Mouse (Mus musculus) ovary, postnatal 36 days (tissue): ENCODE data around the gene Bglap2.

Experiments used
- DNase-seq: peaks from one replicate; pipeline ENCODE4 v3.0.0; 2022; ENCODE audit warnings: low spot score, mixed read lengths

The Bglap2 gene

DNA sequence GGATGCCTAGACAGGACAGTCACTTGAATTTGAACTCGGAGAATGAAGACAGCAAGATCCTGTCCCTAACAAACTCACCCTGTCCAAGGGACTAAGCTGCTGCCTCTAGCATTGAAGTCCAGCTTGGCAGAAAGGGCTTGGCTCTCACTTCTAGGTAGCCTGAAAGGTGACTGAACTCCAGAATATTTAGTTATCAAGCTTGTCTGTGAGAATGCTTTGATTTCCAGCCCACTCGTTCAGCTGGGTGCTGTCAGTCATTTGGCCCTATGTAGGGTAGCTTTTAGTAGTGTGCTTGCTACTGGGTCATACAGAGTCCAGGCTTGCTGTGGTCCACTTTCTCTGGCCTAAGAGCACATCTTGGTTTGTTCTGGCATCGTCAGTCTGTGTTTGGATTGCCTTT, 39.5 kb downstream of the Bglap2 start:
- DNase-seq: no peak

GRCm38 (mm10) chr3:88338316-88338715, 40.2 kb downstream of the Bglap2 start:
- no peak for DNase-seq

DNA sequence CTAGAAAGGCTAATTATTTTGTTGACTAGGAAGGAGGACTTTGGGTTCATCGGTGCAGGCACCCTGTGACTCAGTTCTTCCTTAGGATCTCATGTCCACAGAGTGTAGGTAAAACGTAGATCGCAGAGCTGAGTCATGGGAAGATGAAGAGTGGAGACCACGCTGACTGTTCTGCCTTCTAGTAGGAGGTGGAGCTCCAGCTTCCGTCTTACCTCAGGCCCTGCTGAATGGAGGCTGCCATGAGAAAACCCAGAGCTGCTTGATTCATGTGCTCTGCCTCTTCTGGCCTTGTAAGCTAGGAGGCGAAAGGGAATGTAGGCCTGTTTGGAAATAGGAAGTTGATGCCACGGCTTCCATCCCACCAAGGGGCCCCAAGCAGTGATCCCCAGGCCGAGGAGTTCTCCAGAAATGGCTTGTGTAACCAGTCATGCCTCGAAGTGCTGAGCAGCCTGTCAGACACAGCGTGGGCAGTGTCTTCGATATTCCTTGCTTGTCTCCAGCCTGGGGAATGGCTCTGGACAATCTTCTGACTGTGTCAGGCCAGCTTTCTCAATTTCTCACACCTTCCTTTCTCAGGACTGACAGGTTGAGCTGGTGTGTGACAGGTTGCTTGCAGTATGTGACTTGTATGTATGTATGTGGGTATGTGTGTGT, 41.0 kb downstream of the Bglap2 start:
- DNase-seq: no peak

DNA sequence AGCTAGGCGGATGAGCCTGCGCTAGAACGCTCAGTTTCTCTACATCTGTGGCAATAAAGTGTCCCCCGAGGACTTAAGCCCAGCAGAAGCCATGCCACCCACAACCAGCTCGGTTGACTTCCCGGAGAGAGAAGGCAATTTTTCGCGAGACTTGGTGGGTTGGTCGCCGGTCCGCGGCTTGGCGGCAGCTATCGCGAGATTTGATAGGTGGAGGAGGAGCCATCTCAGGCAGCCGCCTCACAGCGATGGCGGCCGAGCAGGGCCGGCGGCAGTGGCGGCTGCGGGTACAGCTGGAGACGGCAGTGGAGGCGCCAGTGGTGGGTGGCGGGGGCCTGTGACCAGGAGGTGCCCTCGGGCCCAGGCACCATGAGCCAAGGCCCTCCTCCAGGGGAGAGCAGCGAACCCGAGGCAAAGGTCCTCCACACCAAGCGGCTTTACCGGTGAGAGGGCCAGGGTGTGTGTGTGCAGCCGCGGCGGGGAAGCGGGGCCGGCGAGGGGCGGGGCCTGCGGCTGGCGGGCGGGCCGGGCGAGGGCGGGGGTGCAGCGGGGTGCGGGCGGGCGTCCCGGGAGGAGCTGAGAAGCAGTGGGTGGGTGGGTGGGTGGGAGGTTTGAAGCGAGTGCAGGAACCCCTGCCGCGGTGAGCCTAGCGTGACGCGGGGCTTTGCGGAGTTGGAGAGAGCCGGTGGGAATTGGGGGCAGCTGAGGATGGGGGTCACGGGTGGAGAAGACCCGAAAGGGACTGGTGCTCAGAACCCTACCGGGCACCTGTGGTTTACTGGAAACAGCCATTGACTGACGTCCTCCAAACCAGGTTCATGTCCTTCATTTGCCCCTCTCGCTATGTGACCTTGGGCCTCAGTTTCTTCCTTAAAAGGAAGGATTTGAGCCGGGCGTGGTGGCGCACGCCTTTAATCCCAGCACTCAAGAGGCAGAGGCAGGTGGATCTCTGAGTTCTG, 42.2 kb downstream of the Bglap2 start, which contains the start of the genes Tmem79 and Smg5:
Gene Tmem79 (minus strand): TSS at position 91 of the 956 bp plus-strand sequence.
Gene Smg5 (plus strand): TSS at position 203 of the 956 bp plus-strand sequence.
- peak; percentile 96 for DNase-seq

DNA sequence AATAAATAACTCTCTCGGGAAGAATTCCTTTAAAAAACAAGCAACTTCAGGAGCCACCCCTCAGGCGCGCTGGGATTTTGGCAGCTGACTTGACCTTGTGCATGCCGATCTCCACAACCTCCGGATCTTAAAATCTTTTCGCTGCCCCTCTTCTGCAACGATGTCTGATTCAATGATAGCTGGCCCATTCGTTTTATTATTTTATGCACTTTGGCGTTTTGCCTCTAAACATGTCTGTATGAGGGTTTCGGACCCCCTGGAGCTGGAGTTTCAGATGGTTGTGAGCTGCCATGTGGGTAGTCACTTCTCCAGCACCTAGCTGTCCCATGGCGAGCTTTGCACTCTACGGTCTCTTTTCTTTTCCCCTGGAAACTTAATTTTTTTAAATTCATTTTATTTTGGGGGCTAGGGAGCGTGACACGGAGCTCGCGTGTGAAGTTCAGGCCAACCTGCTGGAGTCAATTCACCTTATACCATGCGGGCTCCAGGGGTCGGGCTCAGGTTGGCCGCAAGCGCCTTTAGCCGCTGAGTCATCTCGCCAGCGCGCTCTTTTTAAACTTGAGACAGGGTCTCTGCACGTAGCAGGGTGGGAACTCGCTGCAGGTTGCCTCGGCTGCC, 43.0 kb downstream of the Bglap2 start:
- no peak for DNase-seq

DNA sequence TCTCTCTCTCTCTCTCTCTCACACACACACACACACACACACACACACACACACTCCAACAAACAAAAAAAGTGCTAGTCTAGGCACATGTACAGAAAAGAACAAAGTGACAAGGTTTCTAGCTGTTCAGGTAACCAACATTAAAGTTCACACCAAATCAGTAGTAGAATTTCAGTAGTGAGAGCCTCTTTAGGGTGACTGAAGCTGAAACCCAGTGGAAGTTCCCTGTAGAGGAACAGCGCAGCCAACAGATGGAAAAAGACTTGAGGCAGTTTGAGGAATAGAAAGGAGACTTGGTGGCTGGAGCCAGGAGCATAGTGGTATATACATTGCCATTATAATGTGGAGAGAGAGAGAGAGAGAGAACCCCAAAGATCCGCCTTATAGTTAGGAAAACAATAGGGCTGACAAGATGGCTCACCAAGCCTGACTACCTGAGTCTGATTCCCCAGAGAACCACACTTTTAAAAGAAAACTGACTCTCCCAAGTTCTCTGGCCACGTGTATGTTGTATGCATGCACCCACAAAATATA, 43.5 kb downstream of the Bglap2 start:
- DNase-seq: no peak

- DNase-seq: no peak
Observed at GRCm38 (mm10) chr3:88334029-88334658, 44.4 kb downstream of the Bglap2 start.

GRCm38 (mm10) chr3:88331282-88331681, 47.2 kb downstream of the Bglap2 start:
- no peak for DNase-seq

GRCm38 (mm10) chr3:88328956-88329355, 49.5 kb downstream of the Bglap2 start:
- no peak for DNase-seq
